Comparison of ENCODE assay signal across 8 mouse cellular contexts in genomic region chr8:22376903-22377302, GRCm38 (mm10). TPM values are rescaled to one million over a fixed set of nuclear protein-coding genes. Genes with fewer than 3 reads are reported as not detected.
DNase-seq lines count a peak whose midpoint lies in the region; ATAC-seq and TF ChIP-seq lines count a peak whose summit lies in the region.

No protein-coding gene starts in this region.

- peak; percentile 52 for DNase-seq in left cerebral cortex, postnatal 4 days
- no peak for DNase-seq in left cerebral cortex, adult 11 months (ENCODE audit: low spot score)
- peak; percentile 54 for DNase-seq in gastrocnemius, postnatal 14 days
- DNase-seq in hindbrain, postnatal 0 days (ENCODE audit: low spot score), result peak; percentile 47
- DNase-seq in liver, embryonic 14.5 days (ENCODE audit: low read depth in 3 of 3, low spot score in 3 of 3), result no peak
- DNase-seq in retina, embryonic 14.5 days (ENCODE audit: low spot score), result peak; percentile 72
- no peak for DNase-seq in frontal cortex, postnatal 36 days (ENCODE audit: low spot score in 2 of 2)

- H3K4me1 ChIP-seq in bone marrow macrophage, adult 2 months (ENCODE audit: control insufficient read depth, insufficient read depth, low read length), result no peaks in the 10 kb centered on the region
- H3K4me1 ChIP-seq in hindbrain, postnatal 0 days (ENCODE audit: insufficient read depth, low read length), result no peaks in the 10 kb centered on the region
- H3K4me1 ChIP-seq in liver, embryonic 14.5 days (replicated peaks; ENCODE audit: control insufficient read depth in 2 of 2, insufficient read depth in 2 of 2, low read length in 1 of 2), result no peaks in the 10 kb centered on the region

- no peak overlapping the region for H3K9ac ChIP-seq in hindbrain, postnatal 0 days (replicated peaks; ENCODE audit: low read length)
- no peak overlapping the region for H3K9ac ChIP-seq in liver, embryonic 14.5 days (replicated peaks)

- H3K27ac ChIP-seq in bone marrow macrophage, adult 2 months (ENCODE audit: insufficient read depth, low read depth, low read length), result no peak overlapping the region
- no peak overlapping the region for H3K27ac ChIP-seq in hindbrain, postnatal 0 days
- no peak overlapping the region for H3K27ac ChIP-seq in liver, embryonic 14.5 days

- H3K4me3 ChIP-seq in bone marrow macrophage, adult 2 months (ENCODE audit: insufficient read depth, low read length), result no peak overlapping the region
- no peak overlapping the region for H3K4me3 ChIP-seq in hindbrain, postnatal 0 days (ENCODE audit: low read length)
- no peak overlapping the region for H3K4me3 ChIP-seq in liver, embryonic 14.5 days (ENCODE audit: insufficient read depth in 1 of 2, low read depth in 2 of 2, low read length in 2 of 2)

- H3K4me2 ChIP-seq in hindbrain, postnatal 0 days (ENCODE audit: low read depth, low read length), result no peak overlapping the region
- no peak overlapping the region for H3K4me2 ChIP-seq in liver, embryonic 14.5 days (ENCODE audit: low read depth)

- no peak for TF ChIP-seq EP300 in liver, embryonic 14.5 days (IDR thresholded peaks at IDR 0.05; ENCODE audit: low read depth)

- no peak for TF ChIP-seq POLR2A in bone marrow macrophage, adult 2 months (IDR thresholded peaks at IDR 0.05; ENCODE audit: borderline replicate concordance, low read depth, low read length)

- ATAC-seq in hindbrain, postnatal 0 days, result peak; percentile 80
- ATAC-seq in liver, embryonic 14.5 days (ENCODE audit: insufficient read depth), result no peak

- intact Hi-C loops in left cerebral cortex, postnatal 4 days (cut with DNase I), result loop anchor here (10.0 kb wide), 1 partner anchor 182 kb away; the partner anchor contains the start of gene Vps36
- intact Hi-C loops in gastrocnemius, postnatal 14 days (cut with DNase I; ENCODE audit: low total_unique reads), result no loop called here

- no peaks in the 10 kb centered on the region for H3K27me3 ChIP-seq in hindbrain, postnatal 0 days (ENCODE audit: insufficient read depth, low read length)
- no peaks in the 10 kb centered on the region for H3K27me3 ChIP-seq in liver, embryonic 14.5 days (ENCODE audit: control insufficient read depth, insufficient read depth, low read length)

- TF ChIP-seq CTCF in bone marrow macrophage, adult 2 months (IDR thresholded peaks at IDR 0.05; ENCODE audit: low read depth, low read length), result peak; percentile 47
- peak; percentile 67 for TF ChIP-seq CTCF in hindbrain, postnatal 0 days (IDR thresholded peaks at IDR 0.05; ENCODE audit: low read depth)
- peak; percentile 68 for TF ChIP-seq CTCF in liver, embryonic 14.5 days (IDR thresholded peaks at IDR 0.05; ENCODE audit: low read depth)

- peaks cover 15% of the 10 kb centered on the region; the same call in 1 of the 2 replicates for H3K36me3 ChIP-seq in hindbrain, postnatal 0 days (ENCODE audit: insufficient read depth, low read length)
- peaks cover 2% of the 10 kb centered on the region; the same call in 1 of the 2 replicates for H3K36me3 ChIP-seq in liver, embryonic 14.5 days (replicated peaks; ENCODE audit: control insufficient read depth, insufficient read depth, low read depth)

- no peaks in the 10 kb centered on the region for H3K9me3 ChIP-seq in hindbrain, postnatal 0 days (ENCODE audit: low read length)
- H3K9me3 ChIP-seq in liver, embryonic 14.5 days (ENCODE audit: control insufficient read depth, low read length), result no peaks in the 10 kb centered on the region

- 38% methylated on average over 5 of the region's 5 CpGs for WGBS in hindbrain, postnatal 0 days
- WGBS in liver, embryonic 14.5 days (ENCODE audit: insufficient replicate concordance), result 48% methylated on average over 5 of the region's 5 CpGs

RNA-seq across cellular contexts. Expression of gene Slc25a15, which starts 21.5 kb away (rescaled TPM):
- total RNA-seq in left cerebral cortex, postnatal 4 days (2021), result 1 to 10 TPM; 9.1 to 9.6 TPM
- polyA plus RNA-seq in bone marrow macrophage, adult 2 months (2012; ENCODE audit: insufficient read depth, insufficient read length, missing spikeins), result 4.5 and 5.0 TPM in 2 replicates
- 10 to 100 TPM; 11.0 to 11.6 TPM for total RNA-seq in gastrocnemius, postnatal 14 days (2021)
- total RNA-seq in hindbrain, postnatal 0 days (2014; rRNA removed), result 8.5 and 9.3 TPM in 2 replicates
- polyA plus RNA-seq in hindbrain, postnatal 0 days (2015; fragmentation: Nextera tagmentation; extraction: Ambion mirVana), result 9.3 and 9.9 TPM in 2 replicates
- polyA plus RNA-seq in liver, embryonic 14.5 days (2012; rRNA removed), result 6.5 and 8.7 TPM in 2 replicates
- polyA plus RNA-seq in liver, embryonic 14.5 days (2014; fragmentation: Nextera tagmentation; extraction: Ambion mirVana), result 17.2 and 19.3 TPM in 2 replicates

RNA-seq across cellular contexts. Expression of gene Mrps31, which starts 34.3 kb away (rescaled TPM):
- total RNA-seq in left cerebral cortex, postnatal 4 days (2021), result 10 to 100 TPM; 18.7 to 20.1 TPM
- polyA plus RNA-seq in bone marrow macrophage, adult 2 months (2012; ENCODE audit: insufficient read depth, insufficient read length, missing spikeins), result 17.2 and 21.2 TPM in 2 replicates
- 10 to 100 TPM; 35.9 to 39.3 TPM for total RNA-seq in gastrocnemius, postnatal 14 days (2021)
- 14.3 and 18.4 TPM in 2 replicates for total RNA-seq in hindbrain, postnatal 0 days (2014; rRNA removed)
- 31.9 and 33.9 TPM in 2 replicates for polyA plus RNA-seq in hindbrain, postnatal 0 days (2015; fragmentation: Nextera tagmentation; extraction: Ambion mirVana)
- 6.5 and 12.0 TPM in 2 replicates for polyA plus RNA-seq in liver, embryonic 14.5 days (2012; rRNA removed)
- polyA plus RNA-seq in liver, embryonic 14.5 days (2014; fragmentation: Nextera tagmentation; extraction: Ambion mirVana), result 28.3 and 29.3 TPM in 2 replicates

Comparison
In these comparisons a context has a peak if more than half of its experiments do, and no peak if none do; other contexts are left out.
1. DNase-seq: peak in left cerebral cortex, postnatal 4 days (single experiment), gastrocnemius, postnatal 14 days (single experiment), hindbrain, postnatal 0 days (single experiment) and retina, embryonic 14.5 days (single experiment); none in left cerebral cortex, adult 11 months (single experiment), liver, embryonic 14.5 days (0 of 3) and frontal cortex, postnatal 36 days (0 of 2).
2. Peak in every context shown above with its lines, with median percentiles within 50 percentile points of each other: CTCF ChIP-seq.